Mouse (Mus musculus) activated CD4-positive, CD25-positive, alpha-beta regulatory T cell, adult 9 weeks (primary cell): ENCODE measurements around the gene Inca1. TPM values are rescaled to one million over a fixed set of nuclear protein-coding genes. Genes with fewer than 3 reads are reported as not detected.

Experiments
- polyA plus RNA-seq: library from polyadenylated mRNA; unstranded; fragments of 100-300 nt; shearing (Covaris generic); gene quantifications from one replicate; pipeline ENCODE4 v1.2.1, GENCODE M21; 2017

The Inca1 gene
- 0.77 TPM for polyA plus RNA-seq

GRCm38 (mm10) chr11:70699722-70700556 is at the start of gene Inca1, which contains the start of gene Kif1c:
TSS of gene Inca1 (minus strand) at chr11:70700155.
TSS of gene Kif1c (plus strand) at chr11:70700548.

GRCm38 (mm10) chr11:70687601-70688199 is 12.3 kb downstream of the Inca1 start, which contains the start of gene Camta2:
TSS of gene Camta2 (minus strand) at chr11:70688105.

GRCm38 (mm10) chr11:70668771-70669505 is 31.0 kb downstream of the Inca1 start, which contains the start of gene Spag7:
TSS of gene Spag7 (minus strand) at chr11:70669416.

DNA sequence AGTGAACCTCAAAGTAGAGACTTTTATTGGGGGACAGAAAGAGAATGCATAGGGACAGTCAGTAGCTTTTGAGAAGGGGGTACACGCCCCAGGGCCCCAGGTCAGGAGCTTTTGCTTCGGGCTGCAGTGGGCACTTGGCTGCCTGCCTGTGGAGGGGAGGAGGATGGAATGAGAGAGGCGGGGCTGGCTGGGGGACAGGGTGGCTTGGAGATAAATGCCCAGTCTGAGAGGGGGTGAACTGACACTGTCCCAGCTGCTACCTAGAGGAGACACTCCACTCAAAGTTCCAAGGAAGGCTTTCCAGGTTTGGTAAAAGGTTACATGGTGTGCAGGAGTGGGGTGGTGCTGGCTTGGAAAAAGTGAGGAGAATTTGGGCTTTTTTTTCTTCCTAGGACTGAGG is 43.0 kb downstream of the Inca1 start, which contains the start of gene Eno3:
Gene Eno3, plus strand, starts transcription at position 239 of the 400 bp plus-strand sequence.

DNA sequence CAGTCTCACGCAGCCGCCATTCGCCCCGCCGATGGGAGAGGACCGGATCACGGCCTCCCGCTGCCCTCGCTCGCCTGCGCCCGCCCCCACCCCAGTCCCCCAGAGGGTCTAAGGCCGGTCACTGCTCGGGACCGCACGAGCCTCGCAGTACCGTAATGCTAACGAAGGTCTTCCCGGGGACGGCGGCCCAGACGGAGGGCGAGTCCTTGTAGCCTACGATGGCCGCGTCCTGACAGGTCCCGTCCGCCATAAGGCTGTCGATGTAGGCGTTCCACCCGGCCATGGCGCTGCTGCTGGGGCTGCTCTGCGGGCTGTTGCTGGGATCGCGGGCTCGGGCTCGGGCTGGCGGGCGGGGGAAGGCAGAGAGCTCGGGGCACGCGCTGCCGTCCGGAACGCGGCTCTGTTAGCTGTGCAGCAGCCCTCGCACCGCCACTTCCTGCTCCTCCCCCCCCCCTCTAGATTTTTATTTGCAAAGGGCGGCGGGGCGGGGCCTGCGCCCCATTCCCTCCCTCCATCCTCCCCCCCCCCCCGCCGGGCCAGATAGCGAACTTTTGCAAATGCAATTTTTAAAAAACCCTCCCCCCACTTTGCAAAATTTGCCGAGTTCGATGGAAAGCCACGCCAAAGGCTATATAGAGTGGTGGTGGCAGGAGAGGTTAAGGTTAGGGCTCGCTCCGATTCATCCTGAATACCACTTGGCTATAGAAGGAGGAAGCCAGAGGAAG is 45.6 kb downstream of the Inca1 start, which contains the start of gene Pfn1:
Gene Pfn1, minus strand, starts transcription at position 447 of the 725 bp plus-strand sequence.

GRCm38 (mm10) chr11:70646691-70647650 is 53.0 kb downstream of the Inca1 start, which contains the start of the genes Rnf167 and Slc25a11:
TSS of gene Rnf167 (plus strand) at chr11:70647235.
TSS of gene Slc25a11 (minus strand) at chr11:70647479.

GRCm38 (mm10) chr11:70638714-70639278 is 61.2 kb downstream of the Inca1 start, which contains the start of gene Gp1ba:
TSS of gene Gp1ba (plus strand) at chr11:70639122.

Other genes with a start within 250 kb of the Inca1 start
- 81.1 TPM for gene Med11, start 248.2 kb downstream of the Inca1 start, polyA plus RNA-seq
- gene Zmynd15, start 240.7 kb downstream of the Inca1 start, polyA plus RNA-seq: not detected
- gene Cxcl16, start 240.2 kb downstream of the Inca1 start, polyA plus RNA-seq: 0.57 TPM
- 4.0 TPM for gene Tm4sf5, start 194.9 kb downstream of the Inca1 start, polyA plus RNA-seq
- gene Vmo1, start 185.5 kb downstream of the Inca1 start, polyA plus RNA-seq: not detected
- not detected for gene Gltpd2, start 181.0 kb downstream of the Inca1 start, polyA plus RNA-seq
- 374 TPM for gene Psmb6, start 174.8 kb downstream of the Inca1 start, polyA plus RNA-seq
- gene Gm40193, start 167.2 kb downstream of the Inca1 start, polyA plus RNA-seq: not detected
- 2.5 TPM for gene Pld2, start 160.1 kb downstream of the Inca1 start, polyA plus RNA-seq
- gene Mink1, start 137.3 kb downstream of the Inca1 start, polyA plus RNA-seq: 8.1 TPM
- not detected for gene 4930544D05Rik, start 84.3 kb downstream of the Inca1 start, polyA plus RNA-seq
- gene Chrne, start 80.9 kb downstream of the Inca1 start, polyA plus RNA-seq: 1.1 TPM
- gene Gp1ba, start 61.0 kb downstream of the Inca1 start, polyA plus RNA-seq: 0.10 TPM
- 396 TPM for gene Rnf167, start 52.9 kb downstream of the Inca1 start, polyA plus RNA-seq
- 170 TPM for gene Slc25a11, start 52.7 kb downstream of the Inca1 start, polyA plus RNA-seq
- gene Pfn1, start 45.5 kb downstream of the Inca1 start, polyA plus RNA-seq: 4,385 TPM
- 35.5 TPM for gene Eno3, start 43.0 kb downstream of the Inca1 start, polyA plus RNA-seq
- 98.7 TPM for gene Spag7, start 30.7 kb downstream of the Inca1 start, polyA plus RNA-seq
- gene Camta2, start 12.1 kb downstream of the Inca1 start, polyA plus RNA-seq: 57.4 TPM
- gene Kif1c, start 393 bp upstream of the Inca1 start, polyA plus RNA-seq: 0.38 TPM
- gene Zfp3, start 64.1 kb upstream of the Inca1 start, polyA plus RNA-seq: 5.4 TPM
- gene Scimp, start 112.4 kb upstream of the Inca1 start, polyA plus RNA-seq: 0.60 TPM
- gene Rabep1, start 144.6 kb upstream of the Inca1 start, polyA plus RNA-seq: 12.2 TPM